Mouse (Mus musculus) olfactory bulb, adult 2 months (tissue): ENCODE data around the gene Mtfr1l.

Experiments used
- CTCF ChIP-seq: fragments of 200-500 bp; IDR thresholded peaks from 2 replicates; pipeline ENCODE4 v1.5.1; 2012; ENCODE audit warnings: low read depth, mild to moderate bottlenecking, low read length, moderate library complexity; ENCODE audit not compliant: insufficient read depth
- POLR2A ChIP-seq: fragments of 200-500 bp; IDR thresholded peaks from 2 replicates; pipeline ENCODE4 v1.6.1; 2012; ENCODE audit warnings: mild to moderate bottlenecking, low read depth, low read length, moderate library complexity; ENCODE audit not compliant: insufficient read depth

DNA sequence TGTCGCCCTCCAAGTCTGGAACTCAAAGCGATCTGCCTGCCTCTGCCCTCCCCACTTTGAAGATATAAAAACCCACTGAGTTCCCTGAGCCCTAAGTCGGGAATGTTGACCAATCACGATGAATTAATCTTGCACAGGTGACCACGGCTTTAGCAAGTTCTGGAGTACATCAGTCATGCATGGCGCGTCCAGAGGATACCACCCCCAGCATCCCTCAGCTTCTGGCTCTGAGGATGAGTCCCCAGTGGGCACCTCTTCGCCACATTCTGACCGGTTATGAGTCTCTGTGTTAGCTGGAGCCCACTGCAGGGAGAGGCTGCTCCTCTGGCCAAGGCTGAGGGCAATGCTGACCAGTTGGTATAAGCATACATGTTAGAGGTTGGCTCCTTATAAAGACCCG lies 51.0 kb downstream of the Mtfr1l start:
- no peak for TF ChIP-seq CTCF
- no peak for TF ChIP-seq POLR2A
